Comparison of ENCODE assay signal across 16 mouse cellular contexts in genomic region chr5:122882256-122883050, GRCm38 (mm10). TPM values are rescaled to one million over a fixed set of nuclear protein-coding genes. Genes with fewer than 3 reads are reported as not detected.
A peak's percentile ranks its signal among the peaks of the same experiment; 100 is the strongest.
DNase-seq lines count a peak whose midpoint lies in the region; ATAC-seq and TF ChIP-seq lines count a peak whose summit lies in the region.
"Had no signal": no experiment of that assay in that cellular context is flagged by ENCODE, and none has a peak within 500 bp of the region (broad histone marks: within the 10 kb centered on the region; RNA-seq: fewer than 3 reads in every experiment).

No protein-coding gene starts in this region.

- no peak for ATAC-seq in kidney, embryonic 16.5 days (ENCODE audit: low FRiP score, low TSS enrichment)
- ATAC-seq in intestine, postnatal 0 days: peak; percentile 81
- no peak for ATAC-seq in hindbrain, postnatal 0 days
- no peak for ATAC-seq in granulocyte monocyte progenitor cell, adult 5-6 weeks (replicated peaks; ENCODE audit: poor library complexity, severe bottlenecking)
- ATAC-seq: lung, postnatal 0 days; Patski had no signal

- peaks cover 79% of the 10 kb centered on the region for H3K79me2 ChIP-seq in CH12.LX (replicated peaks; ENCODE audit: control insufficient read depth, extremely low read depth, insufficient read depth, poor library complexity, severe bottlenecking)

- no peaks in the 10 kb centered on the region for H3K9me3 ChIP-seq in kidney, embryonic 16.5 days (ENCODE audit: low read length)
- no peaks in the 10 kb centered on the region for H3K9me3 ChIP-seq in CH12.LX (replicated peaks; ENCODE audit: low read length)
- no peaks in the 10 kb centered on the region for H3K9me3 ChIP-seq in intestine, postnatal 0 days (ENCODE audit: control insufficient read depth)
- no peaks in the 10 kb centered on the region for H3K9me3 ChIP-seq in hindbrain, postnatal 0 days (ENCODE audit: low read length)
- H3K9me3 ChIP-seq: midbrain, embryonic 10.5 days; stomach, embryonic 15.5 days had no signal

- 90% methylated on average over 18 of the region's 18 CpGs for WGBS in kidney, embryonic 16.5 days
- WGBS in intestine, postnatal 0 days: 63% methylated on average over 18 of the region's 18 CpGs
- 90% methylated on average over 18 of the region's 18 CpGs for WGBS in hindbrain, postnatal 0 days

- no peak overlapping the region; the same call in 1 of the 2 replicates for H3K27ac ChIP-seq in kidney, embryonic 16.5 days (ENCODE audit: low read length)
- peak overlapping the region; percentile 92 for H3K27ac ChIP-seq in CH12.LX (ENCODE audit: insufficient read depth, low read depth)
- H3K27ac ChIP-seq in intestine, postnatal 0 days (ENCODE audit: low read depth, low read length): peak overlapping the region; percentile 46
- H3K27ac ChIP-seq in hindbrain, postnatal 0 days: no peak overlapping the region
- H3K27ac ChIP-seq: heart, adult 2 months; left cerebral cortex, adult 2 months; midbrain, embryonic 10.5 days; stomach, embryonic 15.5 days had no signal

- H3K9ac ChIP-seq in kidney, embryonic 16.5 days (replicated peaks; ENCODE audit: low read length): no peak overlapping the region
- peak overlapping the region; percentile 91 for H3K9ac ChIP-seq in CH12.LX (ENCODE audit: insufficient read depth, low read depth)
- no peak overlapping the region for H3K9ac ChIP-seq in intestine, postnatal 0 days (ENCODE audit: low read depth, low read length)
- no peak overlapping the region for H3K9ac ChIP-seq in hindbrain, postnatal 0 days (replicated peaks; ENCODE audit: low read length)
- H3K9ac ChIP-seq: stomach, embryonic 15.5 days had no signal

- peaks cover 26% of the 10 kb centered on the region for H3K4me1 ChIP-seq in kidney, embryonic 16.5 days (ENCODE audit: insufficient read depth, low read length)
- peaks cover 30 to 83% of the 10 kb centered on the region in 2 experiments for H3K4me1 ChIP-seq in CH12.LX (ENCODE audit: control insufficient read depth in 1 of 2, insufficient read depth in 2 of 2)
- H3K4me1 ChIP-seq in intestine, postnatal 0 days (replicated peaks; ENCODE audit: control insufficient read depth, insufficient read depth, low read length): no peaks in the 10 kb centered on the region; the same call in 1 of the 2 replicates
- H3K4me1 ChIP-seq in hindbrain, postnatal 0 days (ENCODE audit: insufficient read depth, low read length): no peaks in the 10 kb centered on the region

- no peak for TF ChIP-seq RAD21 in CH12.LX (IDR thresholded peaks at IDR 0.05; ENCODE audit: low read depth, low read length)

- DNase-seq in kidney, adult 11 months: peak; percentile 69
- DNase-seq in CH12.LX (ENCODE audit: extremely low read depth): no peak
- DNase-seq in cerebellum, adult 18-20 months: peak; percentile 54 to 67
- no peak for DNase-seq in hindbrain, postnatal 0 days (ENCODE audit: low spot score)
- DNase-seq: heart, adult 2 months; liver; right cerebral cortex, postnatal 4 days had no signal

- H3K4me3 ChIP-seq in kidney, embryonic 16.5 days (ENCODE audit: low read length): no peak overlapping the region
- H3K4me3 ChIP-seq in CH12.LX (replicated peaks in 1 of 3; ENCODE audit: low read depth in 2 of 3, low read length in 2 of 3, poor library complexity in 1 of 3): peak overlapping the region in 2 of 3 experiments; percentile 50 to 78
- no peak overlapping the region for H3K4me3 ChIP-seq in intestine, postnatal 0 days (ENCODE audit: low read depth, low read length)
- no peak overlapping the region for H3K4me3 ChIP-seq in hindbrain, postnatal 0 days (ENCODE audit: low read length)
- H3K4me3 ChIP-seq: heart, adult 2 months; left cerebral cortex, adult 2 months; midbrain, embryonic 10.5 days; myocyte; stomach, embryonic 15.5 days had no signal

- no peak for TF ChIP-seq CTCF in CH12.LX (conservative IDR thresholded peaks at IDR 0.05 in 1 of 2, IDR thresholded peaks at IDR 0.05 in 1 of 2; ENCODE audit: low read depth in 2 of 2, low read length in 2 of 2)
- TF ChIP-seq CTCF in intestine, postnatal 0 days (IDR thresholded peaks at IDR 0.05; ENCODE audit: low read depth): no peak
- no peak for TF ChIP-seq CTCF in hindbrain, postnatal 0 days (IDR thresholded peaks at IDR 0.05; ENCODE audit: low read depth)

- TF ChIP-seq POLR2A in CH12.LX (IDR thresholded peaks at IDR 0.05; ENCODE audit: low read depth, low read length): no peak; the same call in none of the 2 replicates

- H3K4me2 ChIP-seq in kidney, embryonic 16.5 days (replicated peaks; ENCODE audit: low read depth, low read length): no peak overlapping the region
- H3K4me2 ChIP-seq in CH12.LX (ENCODE audit: insufficient read depth, low read depth, poor library complexity, severe bottlenecking): 0 out of 2 replicates have a peak overlapping the region, but pooled peaks have one; percentile 14
- H3K4me2 ChIP-seq in intestine, postnatal 0 days (replicated peaks; ENCODE audit: low read depth): 0 out of 2 replicates have a peak overlapping the region, but pooled peaks have one; percentile 17
- no peak overlapping the region for H3K4me2 ChIP-seq in hindbrain, postnatal 0 days (ENCODE audit: low read depth, low read length)
- H3K4me2 ChIP-seq: stomach, embryonic 15.5 days had no signal

- H3K36me3 ChIP-seq in kidney, embryonic 16.5 days (ENCODE audit: insufficient read depth, low read length): peaks cover 27% of the 10 kb centered on the region
- peaks cover 53 to 82% of the 10 kb centered on the region in 2 experiments for H3K36me3 ChIP-seq in CH12.LX (replicated peaks in 1 of 2; ENCODE audit: control insufficient read depth in 1 of 2, insufficient read depth in 1 of 2, low read length in 1 of 2)
- peaks cover 29% of the 10 kb centered on the region; the same call in 1 of the 2 replicates for H3K36me3 ChIP-seq in intestine, postnatal 0 days (ENCODE audit: control insufficient read depth, insufficient read depth)
- peaks cover 36% of the 10 kb centered on the region; the same call in 1 of the 2 replicates for H3K36me3 ChIP-seq in hindbrain, postnatal 0 days (ENCODE audit: insufficient read depth, low read length)

- no peaks in the 10 kb centered on the region for H3K27me3 ChIP-seq in kidney, embryonic 16.5 days (ENCODE audit: insufficient read depth, low read length)
- no peaks in the 10 kb centered on the region for H3K27me3 ChIP-seq in CH12.LX (replicated peaks)
- H3K27me3 ChIP-seq in intestine, postnatal 0 days (replicated peaks; ENCODE audit: control insufficient read depth, insufficient read depth, low read length): no peaks in the 10 kb centered on the region
- no peaks in the 10 kb centered on the region for H3K27me3 ChIP-seq in hindbrain, postnatal 0 days (ENCODE audit: insufficient read depth, low read length)
- H3K27me3 ChIP-seq: Patski; stomach, embryonic 15.5 days had no signal

- no peak for TF ChIP-seq EP300 in CH12.LX (IDR thresholded peaks at IDR 0.05; ENCODE audit: low read length)

- in situ Hi-C loops in CH12.LX (cut with MboI; ENCODE audit: low pct_ligation_motif_present, low pct_unique_long_range_greater_than_20kb, low sequenced_read_pairs): no loop called here

- dilution Hi-C loops in CH12.LX (cut with MboI; ENCODE audit: extremely low pct_ligation_motif_present, extremely low pct_unique_long_range_greater_than_20kb, low sequenced_read_pairs): no loop called here

TF ChIP-seq in CH12.LX, 34 proteins besides CTCF, POLR2A, EP300 and RAD21:
- TF ChIP-seq SIN3A (IDR thresholded peaks at IDR 0.05; ENCODE audit: low read length) (peak; percentile 45), MAX (IDR thresholded peaks at IDR 0.05; ENCODE audit: low read length) (0 out of 2 replicates have a peak, but pooled peaks have one; percentile 49), ZNF384 (IDR thresholded peaks at IDR 0.05; ENCODE audit: low read depth, low read length) (no peak), ETS1 (conservative IDR thresholded peaks at IDR 0.05; ENCODE audit: low read depth, low read length) (no peak), MAZ (IDR thresholded peaks at IDR 0.05; ENCODE audit: low read depth, low read length) (no peak), TBP (conservative IDR thresholded peaks at IDR 0.05; ENCODE audit: low read depth, low read length) (no peak), CHD1 (IDR thresholded peaks at IDR 0.05; ENCODE audit: low read depth, low read length) (no peak), ZC3H11A (IDR thresholded peaks at IDR 0.05; ENCODE audit: low read depth, low read length) (no peak), UBTF (IDR thresholded peaks at IDR 0.05; ENCODE audit: low read depth, low read length) (no peak), PAX5 (IDR thresholded peaks at IDR 0.05; ENCODE audit: low read length) (no peak), TCF12 (IDR thresholded peaks at IDR 0.05; ENCODE audit: low read depth, low read length) (peak; percentile 26; the same call in 1 of the 2 replicates), USF2 (conservative IDR thresholded peaks at IDR 0.05; ENCODE audit: low read depth, low read length) (no peak), BHLHE40 (IDR thresholded peaks at IDR 0.05; ENCODE audit: low read depth, low read length) (no peak), POLR2AphosphoS2 (IDR thresholded peaks at IDR 0.05; ENCODE audit: low read depth, low read length) (no peak), MXI1 (IDR thresholded peaks at IDR 0.05; ENCODE audit: low read depth, low read length) (0 out of 2 replicates have a peak, but pooled peaks have one; percentile 32)

RNA-seq across cellular contexts. Expression of gene Rnf34, which starts 32.6 kb away (rescaled TPM):
- 42.3 and 42.7 TPM in 2 replicates for polyA plus RNA-seq in kidney, embryonic 16.5 days (2015; fragmentation: Nextera tagmentation; extraction: Ambion mirVana)
- 17.2 and 18.4 TPM in 2 replicates for total RNA-seq in CH12.LX (2012; rRNA removed)
- 24.1 and 24.6 TPM in 2 replicates for total RNA-seq in CH12.LX (2014; rRNA removed)
- 29.1 and 30.8 TPM in 2 replicates for polyA plus RNA-seq in CH12.LX (2012; ENCODE audit: insufficient read length, low read depth)
- polyA plus RNA-seq in intestine, postnatal 0 days (2015; fragmentation: Nextera tagmentation; extraction: Ambion mirVana): 18.3 and 21.0 TPM in 2 replicates
- 23.8 and 37.2 TPM in 2 replicates for total RNA-seq in hindbrain, postnatal 0 days (2014; rRNA removed)
- 43.0 and 46.2 TPM in 2 replicates for polyA plus RNA-seq in hindbrain, postnatal 0 days (2015; fragmentation: Nextera tagmentation; extraction: Ambion mirVana)
- 19.2 and 20.4 TPM in 2 replicates for total RNA-seq in granulocyte monocyte progenitor cell, adult 5-6 weeks (2014; fragmentation: Nextera tagmentation)
- total RNA-seq in granulocyte monocyte progenitor cell, adult 5-6 weeks (2017): 17.5 and 21.6 TPM in 2 replicates

Comparison
In these comparisons a context has a peak if more than half of its experiments do, and no peak if none do; other contexts are left out.
1. DNase-seq: peak in kidney, adult 11 months (single experiment) and cerebellum, adult 18-20 months (2 of 2); none in CH12.LX (single experiment) and hindbrain, postnatal 0 days (single experiment).
2. H3K27ac ChIP-seq: peak in CH12.LX (single experiment) and intestine, postnatal 0 days (single experiment); none in kidney, embryonic 16.5 days (single experiment) and hindbrain, postnatal 0 days (single experiment).
3. H3K4me2 ChIP-seq: peak in CH12.LX (single experiment) and intestine, postnatal 0 days (single experiment); none in kidney, embryonic 16.5 days (single experiment) and hindbrain, postnatal 0 days (single experiment).
4. H3K4me3 ChIP-seq: peak in CH12.LX (2 of 3); none in kidney, embryonic 16.5 days (single experiment), intestine, postnatal 0 days (single experiment) and hindbrain, postnatal 0 days (single experiment).